Mouse (Mus musculus) cortical plate, adult 2 months (tissue): ENCODE measurements around the gene Vmn2r88. TPM values are rescaled to one million over a fixed set of nuclear protein-coding genes. Genes with fewer than 3 reads are reported as not detected.
"Not testable (repeated sequence)": the region's sequence is repeated elsewhere in the genome, so short reads cannot be mapped to it uniquely, and the experiment has no call there.

Source experiments
- H3K27ac ChIP-seq: fragments of 200-500 bp; 2 replicates; pipeline ENCODE4 v1.5.1; 2012; ENCODE audit warnings: low read length, control low read depth, inconsistent platforms; ENCODE audit not compliant: insufficient read depth
- H3K4me1 ChIP-seq: fragments of 200-500 bp; 2 replicates; pipeline ENCODE4 v1.6.1; 2011; ENCODE audit warnings: low read length; ENCODE audit not compliant: control insufficient read depth, insufficient read depth
- H3K4me3 ChIP-seq: fragments of 200-500 bp; 2 replicates; pipeline ENCODE4 v1.5.1; 2011; ENCODE audit warnings: mild to moderate bottlenecking, low read length, control low read depth; ENCODE audit not compliant: insufficient read depth
- CTCF ChIP-seq: fragments of 200-500 bp; IDR thresholded peaks from 2 replicates; pipeline ENCODE4 v1.5.1; 2011; ENCODE audit warnings: mild to moderate bottlenecking, control low read depth, low read length; ENCODE audit not compliant: insufficient read depth; ENCODE audit errors: extremely low read depth
- POLR2A ChIP-seq: fragments of 200-500 bp; IDR thresholded peaks from 2 replicates; pipeline ENCODE4 v1.6.1; 2011; ENCODE audit warnings: mild to moderate bottlenecking, low read length, control low read depth; ENCODE audit not compliant: insufficient read depth; ENCODE audit errors: extremely low read depth
- polyA plus RNA-seq: library from polyadenylated mRNA; depleted of rRNA; stranded (reverse); fragments of >200 nt; gene quantifications from 2 replicates; pipeline ENCODE4 v1.2.3, GENCODE M21; 2012; rRNA removed

Gene Vmn2r88
- polyA plus RNA-seq, 1 experiment = not detected

DNA sequence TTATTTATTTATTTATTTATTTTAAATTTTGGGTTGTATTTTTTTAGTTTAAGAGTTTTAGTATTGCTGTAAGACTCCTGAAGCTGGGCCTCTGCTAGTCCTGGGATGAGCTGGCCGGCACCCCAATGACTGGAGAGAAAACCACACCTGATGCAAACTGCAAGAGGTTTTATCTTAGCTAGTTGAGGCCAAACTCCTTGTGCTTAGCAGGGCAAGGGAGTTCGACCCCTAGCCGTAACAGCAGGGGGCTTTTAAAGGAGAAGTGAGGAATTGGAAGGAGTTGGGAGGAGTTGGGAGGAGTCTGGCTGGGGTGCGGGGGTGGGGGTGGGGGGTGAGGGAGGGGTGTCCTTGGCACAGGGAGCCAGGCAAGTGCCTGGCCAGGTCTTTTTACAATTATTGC, 28.3 kb downstream of the Vmn2r88 start:
- no peak overlapping the region for H3K4me3 ChIP-seq
- TF ChIP-seq POLR2A (no peak), CTCF (no peak)
- H3K27ac ChIP-seq = no peak overlapping the region
- no peaks in the 10 kb centered on the region for H3K4me1 ChIP-seq

DNA sequence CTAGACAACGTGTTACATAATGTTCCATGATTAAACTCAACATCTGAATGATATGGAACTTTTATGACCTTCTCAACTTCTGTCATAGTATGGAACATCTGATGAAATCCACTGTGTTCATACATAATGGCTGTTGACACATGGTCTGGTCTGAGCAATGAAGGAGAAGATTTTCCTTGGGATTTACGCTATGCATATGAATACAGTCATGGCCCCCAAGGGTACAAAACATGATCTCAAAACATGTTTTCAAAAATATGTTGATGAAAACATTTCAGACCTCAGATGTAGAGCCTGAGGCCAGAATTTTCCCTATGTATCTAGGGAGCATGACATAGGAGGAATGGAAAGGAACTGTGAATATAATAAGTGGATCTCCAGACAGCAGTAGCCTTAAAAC, 40.9 kb downstream of the Vmn2r88 start, which contains the start of gene Vmn2r89:
Vmn2r89 (plus strand) TSS at position 301 of the 400 bp plus-strand sequence.
- not testable (repeated sequence) for H3K4me3 ChIP-seq, H3K27ac ChIP-seq, H3K4me1 ChIP-seq

Other genes with a start within 250 kb of the Vmn2r88 start
- gene Rnase2b, start 248.6 kb upstream of the Vmn2r88 start, polyA plus RNA-seq = not detected in 2 replicates
- gene Ang2, start 211.7 kb upstream of the Vmn2r88 start, polyA plus RNA-seq = not detected in 2 replicates
- not detected in 2 replicates for gene Ear14, start 207.4 kb upstream of the Vmn2r88 start, polyA plus RNA-seq
- gene Rnase2a, start 154.7 kb upstream of the Vmn2r88 start, polyA plus RNA-seq = not detected in 2 replicates
- gene Gm7247, start 49.1 kb upstream of the Vmn2r88 start, polyA plus RNA-seq = not detected in 2 replicates
- not detected in 2 replicates for gene Vmn2r89, start 41.0 kb downstream of the Vmn2r88 start, polyA plus RNA-seq
- gene Gm5622, start 142.0 kb downstream of the Vmn2r88 start, polyA plus RNA-seq = not detected in 2 replicates
- gene Gm17175, start 163.2 kb downstream of the Vmn2r88 start, polyA plus RNA-seq = not detected in 2 replicates
- not detected in 2 replicates for gene Gm17174, start 181.3 kb downstream of the Vmn2r88 start, polyA plus RNA-seq
- not detected in 2 replicates for gene Gm17078, start 200.5 kb downstream of the Vmn2r88 start, polyA plus RNA-seq
- not detected in 2 replicates for gene Gm4181, start 224.8 kb downstream of the Vmn2r88 start, polyA plus RNA-seq